Mouse (Mus musculus): ENCODE results near the gene Skida1. TPM values are rescaled to one million over a fixed set of nuclear protein-coding genes. Genes with fewer than 3 reads are reported as not detected.

Gene Skida1
- polyA plus RNA-seq, 1 experiment from 2014 or later: 8.8 TPM

DNA sequence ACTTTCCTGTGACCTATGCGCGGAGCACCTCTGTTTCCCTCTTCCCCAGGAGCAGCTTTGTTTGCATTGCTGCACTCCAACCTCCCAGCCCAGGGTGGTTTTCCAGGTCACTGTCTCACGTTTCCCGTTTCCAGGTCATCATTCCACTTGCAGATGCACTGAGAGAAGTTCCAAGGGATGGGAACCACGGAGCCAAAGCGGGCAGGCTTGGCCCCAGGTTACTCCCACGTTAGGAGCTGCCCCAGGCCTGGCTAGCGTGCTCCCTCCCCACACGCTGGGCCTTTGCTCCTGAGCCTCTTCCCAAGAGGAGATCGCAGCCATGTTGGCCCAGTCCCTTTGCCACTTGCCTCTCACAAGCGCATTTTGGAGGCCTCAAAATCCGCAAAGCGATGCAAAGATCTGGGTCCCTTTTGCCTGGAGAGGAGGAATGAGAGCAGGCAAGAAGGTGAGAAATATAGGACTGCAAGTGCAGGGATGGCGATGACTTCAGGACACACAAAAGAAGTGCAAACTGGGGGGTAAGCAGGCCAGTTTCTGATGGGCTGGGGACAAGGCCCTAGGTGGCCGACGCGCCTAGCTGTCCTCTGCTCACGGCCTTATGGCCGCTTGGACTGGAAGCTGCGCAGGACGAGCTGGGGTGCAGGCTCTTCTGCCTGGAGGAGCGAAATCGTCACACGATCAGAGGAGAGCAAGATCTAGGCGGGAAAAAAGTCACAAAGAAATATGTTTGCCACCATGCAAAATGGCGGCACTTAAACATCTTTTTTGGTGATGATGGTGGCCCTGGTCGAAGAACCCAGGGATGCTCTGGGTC lies 8.3 kb downstream of the Skida1 start:
- ATAC-seq (ENCODE audit: low FRiP score, low TSS enrichment): peak; percentile 82
- peak overlapping the region; percentile 89 for H3K27ac ChIP-seq (ENCODE audit: low read length)
- peak overlapping the region; percentile 76 for H3K9ac ChIP-seq (replicated peaks; ENCODE audit: low read length)
- 36% methylated on average over 27 of the region's 27 CpGs for WGBS
- H3K9me3 ChIP-seq (ENCODE audit: low read length): no peaks in the 10 kb centered on the region
- H3K4me3 ChIP-seq (ENCODE audit: low read length): peak overlapping the region; percentile 16
- no peaks in the 10 kb centered on the region for H3K36me3 ChIP-seq (ENCODE audit: insufficient read depth, low read length)
- H3K27me3 ChIP-seq (ENCODE audit: insufficient read depth, low read length): no peaks in the 10 kb centered on the region
- H3K4me1 ChIP-seq (ENCODE audit: insufficient read depth, low read length): peaks cover 63% of the 10 kb centered on the region
- peak overlapping the region; percentile 53 for H3K4me2 ChIP-seq (replicated peaks; ENCODE audit: low read depth, low read length)

DNA sequence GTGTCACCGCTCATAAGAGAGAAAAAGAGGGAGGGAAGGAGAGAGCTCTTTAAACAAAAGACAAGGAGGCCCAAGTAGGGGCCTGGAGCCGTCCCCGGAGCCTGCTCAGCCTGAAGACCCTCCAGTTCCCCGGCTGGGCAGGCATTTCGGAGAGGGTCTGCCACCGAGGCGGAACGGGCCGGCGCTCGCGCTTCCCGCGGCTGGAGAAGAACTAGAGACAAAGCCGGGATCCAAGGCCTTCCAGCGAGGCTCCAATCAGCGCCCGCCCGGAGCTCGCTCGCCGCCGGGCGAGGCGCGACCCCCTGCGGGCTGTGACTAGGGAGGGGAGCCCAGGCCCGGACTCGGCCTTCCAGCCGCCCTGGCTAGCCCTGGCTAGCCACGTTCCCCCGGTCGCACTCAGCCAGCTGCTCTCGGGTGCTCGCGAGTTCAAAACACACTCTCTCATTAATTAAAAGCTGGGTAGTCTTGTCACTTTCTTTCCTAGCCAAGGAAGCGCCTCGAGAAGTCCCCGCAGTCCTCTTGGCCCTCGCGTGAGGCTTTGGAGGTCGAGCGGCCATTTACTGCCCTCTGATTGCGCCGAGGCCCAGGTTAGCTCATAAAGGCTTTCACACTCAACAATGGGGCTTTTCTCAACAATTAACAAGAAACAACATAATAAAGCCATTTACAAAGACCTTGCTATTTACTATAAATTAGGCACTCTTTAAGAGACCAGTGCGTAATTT lies 9.1 kb downstream of the Skida1 start:
- peak; percentile 64 for ATAC-seq (ENCODE audit: low FRiP score, low TSS enrichment)
- H3K36me3 ChIP-seq (ENCODE audit: insufficient read depth, low read length): no peaks in the 10 kb centered on the region
- no peaks in the 10 kb centered on the region for H3K9me3 ChIP-seq (ENCODE audit: low read length)
- peak overlapping the region; percentile 53 for H3K4me2 ChIP-seq (replicated peaks; ENCODE audit: low read depth, low read length)
- H3K4me3 ChIP-seq (ENCODE audit: low read length): peak overlapping the region; percentile 24
- H3K27me3 ChIP-seq (ENCODE audit: insufficient read depth, low read length): no peaks in the 10 kb centered on the region
- H3K4me1 ChIP-seq (ENCODE audit: insufficient read depth, low read length): peaks cover 60% of the 10 kb centered on the region
- 10% methylated on average over 46 of the region's 46 CpGs for WGBS
- H3K27ac ChIP-seq (ENCODE audit: low read length): peak overlapping the region; percentile 89
- H3K9ac ChIP-seq (replicated peaks; ENCODE audit: low read length): peak overlapping the region; percentile 76

- ATAC-seq (ENCODE audit: low FRiP score, low TSS enrichment): no peak
- Histone ChIP-seq H3K9ac (replicated peaks; ENCODE audit: low read length) (peak overlapping the region; percentile 76), H3K27me3 (ENCODE audit: insufficient read depth, low read length) (no peaks in the 10 kb centered on the region), H3K27ac (ENCODE audit: low read length) (peak overlapping the region; percentile 17), H3K9me3 (ENCODE audit: low read length) (no peaks in the 10 kb centered on the region), H3K36me3 (ENCODE audit: insufficient read depth, low read length) (no peaks in the 10 kb centered on the region), H3K4me3 (ENCODE audit: low read length) (no peak overlapping the region), H3K4me1 (ENCODE audit: insufficient read depth, low read length) (peaks cover 64% of the 10 kb centered on the region), H3K4me2 (replicated peaks; ENCODE audit: low read depth, low read length) (no peak overlapping the region)
- WGBS: 56% methylated on average over 10 of the region's 10 CpGs
Observed at GRCm38 (mm10) chr2:18038895-18039371, 9.9 kb downstream of the Skida1 start.

DNA sequence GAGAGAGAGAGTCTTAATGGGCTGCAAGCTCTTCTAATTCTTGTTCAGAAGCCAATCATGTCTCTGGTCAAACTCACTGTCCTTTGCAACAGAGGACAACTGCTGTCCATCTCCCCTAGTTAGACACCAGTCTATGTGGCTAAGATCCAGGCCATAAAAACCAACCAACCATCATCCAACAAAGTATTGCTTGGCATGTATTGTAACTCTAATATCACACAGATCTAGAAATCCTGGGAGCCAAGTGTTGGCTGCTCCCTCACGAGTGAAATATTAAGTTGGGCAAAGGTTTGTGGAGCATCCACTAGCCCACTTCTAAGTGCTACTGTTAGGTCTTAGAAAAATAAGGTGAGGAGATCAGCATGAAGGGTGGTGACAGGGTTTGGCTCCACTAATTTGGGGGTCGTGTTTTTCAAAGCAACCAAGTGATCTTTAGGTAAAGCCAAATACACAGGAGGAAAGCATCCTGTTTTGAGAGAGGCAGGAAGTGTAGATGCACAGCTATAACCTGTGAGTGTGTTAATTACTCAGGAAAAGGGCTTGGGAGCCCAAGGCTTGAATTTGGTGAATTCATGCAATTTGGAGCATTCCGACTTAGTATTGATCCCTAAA lies 10.6 kb downstream of the Skida1 start:
- H3K9ac ChIP-seq (replicated peaks; ENCODE audit: low read length): no peak overlapping the region
- H3K27me3 ChIP-seq (ENCODE audit: insufficient read depth, low read length): no peaks in the 10 kb centered on the region
- 43% methylated on average over 3 of the region's 3 CpGs for WGBS
- no peak for ATAC-seq (ENCODE audit: low FRiP score, low TSS enrichment)
- H3K36me3 ChIP-seq (ENCODE audit: insufficient read depth, low read length): no peaks in the 10 kb centered on the region
- no peaks in the 10 kb centered on the region for H3K9me3 ChIP-seq (ENCODE audit: low read length)
- H3K4me1 ChIP-seq (ENCODE audit: insufficient read depth, low read length): peaks cover 66% of the 10 kb centered on the region
- H3K4me2 ChIP-seq (replicated peaks; ENCODE audit: low read depth, low read length): no peak overlapping the region
- H3K27ac ChIP-seq (ENCODE audit: low read length): no peak overlapping the region; the same call in 1 of the 2 replicates
- H3K4me3 ChIP-seq (ENCODE audit: low read length): no peak overlapping the region

DNA sequence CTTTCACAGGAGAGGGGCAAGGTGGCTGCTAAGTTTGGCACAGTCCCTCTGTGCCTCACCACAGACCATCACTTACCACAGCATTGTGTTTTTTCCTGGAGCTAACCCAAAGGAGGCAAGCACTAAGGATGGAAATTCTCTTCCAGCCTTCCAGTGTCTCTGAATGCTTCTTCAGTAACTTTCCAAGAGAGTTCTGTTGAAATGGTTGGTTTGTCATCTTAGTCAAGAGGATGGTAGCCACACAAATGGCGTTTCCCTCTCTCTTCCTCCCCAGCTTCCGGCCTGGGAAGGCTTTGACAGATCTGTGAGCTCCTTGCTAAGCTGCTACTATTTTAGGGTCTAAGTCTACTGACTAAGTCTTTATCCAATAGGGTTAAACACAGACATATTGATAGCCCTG lies 11.4 kb downstream of the Skida1 start, which contains the start of gene A930004D18Rik:
TSS of gene A930004D18Rik (minus strand) at position 247 of the 400 bp plus-strand sequence.
- no peak within 1 kb of the TSS for H3K9ac ChIP-seq (replicated peaks; ENCODE audit: low read length)
- H3K4me3 ChIP-seq (ENCODE audit: low read length): no peak within 1 kb of the TSS
- no peak within 1 kb of the TSS; the same call in 1 of the 2 replicates for H3K27ac ChIP-seq (ENCODE audit: low read length)
- no peaks in the 10 kb centered on the region for H3K9me3 ChIP-seq (ENCODE audit: low read length)
- no peaks in the 10 kb centered on the region for H3K27me3 ChIP-seq (ENCODE audit: insufficient read depth, low read length)
- peaks cover 66% of the 10 kb centered on the region for H3K4me1 ChIP-seq (ENCODE audit: insufficient read depth, low read length)
- ATAC-seq (ENCODE audit: low FRiP score, low TSS enrichment): no peak
- no peak within 1 kb of the TSS for H3K4me2 ChIP-seq (replicated peaks; ENCODE audit: low read depth, low read length)
- 74% methylated on average over 2 of the region's 2 CpGs for WGBS
- no peaks in the 10 kb centered on the region for H3K36me3 ChIP-seq (ENCODE audit: insufficient read depth, low read length)

DNA sequence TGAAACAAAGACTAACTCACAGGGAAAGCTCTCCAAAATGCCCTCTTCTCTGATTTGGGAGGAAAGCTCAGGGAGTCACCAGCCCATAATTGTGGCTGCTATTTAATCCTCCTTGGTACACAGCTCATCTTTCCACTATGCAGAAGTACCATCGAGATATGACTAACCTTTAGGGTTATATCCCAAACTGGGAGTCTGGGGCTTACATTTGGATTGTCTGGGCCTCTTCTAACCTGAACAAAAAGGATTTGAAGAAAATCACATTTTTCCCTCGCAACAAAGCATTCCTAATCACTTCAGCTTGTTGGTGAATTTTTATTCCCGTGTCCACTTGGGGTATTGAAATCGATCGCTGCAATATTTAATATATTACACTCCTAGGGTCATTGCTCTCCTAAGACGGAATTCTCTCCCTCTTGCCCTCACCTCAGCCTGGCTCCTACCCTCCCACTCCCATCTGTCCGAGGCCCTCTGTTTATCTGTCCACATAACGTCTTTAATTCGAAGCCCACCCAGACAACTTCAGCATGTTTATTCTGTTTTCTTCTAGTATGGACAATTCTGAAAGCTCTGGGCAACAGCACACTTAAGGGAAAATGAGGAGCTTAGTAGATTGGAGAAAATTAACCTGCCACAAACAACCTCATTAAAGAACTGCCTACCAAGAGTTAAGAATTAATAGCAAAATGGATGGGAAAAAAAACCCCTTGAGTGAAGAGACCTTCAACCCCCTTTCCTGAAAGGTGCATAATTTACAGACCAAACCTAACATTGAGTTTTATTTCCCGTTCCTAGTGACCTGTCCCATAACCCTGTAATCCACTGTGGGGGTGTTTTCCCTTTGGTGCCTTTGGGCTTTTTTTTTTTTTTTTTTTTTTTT lies 14.2 kb downstream of the Skida1 start:
- Histone ChIP-seq H3K9me3 (ENCODE audit: low read length) (no peaks in the 10 kb centered on the region), H3K4me3 (ENCODE audit: low read length) (no peak overlapping the region), H3K4me2 (replicated peaks; ENCODE audit: low read depth, low read length) (no peak overlapping the region), H3K36me3 (ENCODE audit: insufficient read depth, low read length) (no peaks in the 10 kb centered on the region), H3K27ac (ENCODE audit: low read length) (peak overlapping the region; percentile 57; the same call in 1 of the 2 replicates), H3K27me3 (ENCODE audit: insufficient read depth, low read length) (no peaks in the 10 kb centered on the region), H3K4me1 (ENCODE audit: insufficient read depth, low read length) (peaks cover 62% of the 10 kb centered on the region), H3K9ac (replicated peaks; ENCODE audit: low read length) (no peak overlapping the region)
- WGBS: 40% methylated on average over 10 of the region's 10 CpGs
- no peak for ATAC-seq (ENCODE audit: low FRiP score, low TSS enrichment)

GRCm38 (mm10) chr2:18033166-18034108 lies 15.4 kb downstream of the Skida1 start:
- ATAC-seq (ENCODE audit: low FRiP score, low TSS enrichment): no peak
- H3K36me3 ChIP-seq (ENCODE audit: insufficient read depth, low read length): no peaks in the 10 kb centered on the region
- no peaks in the 10 kb centered on the region for H3K9me3 ChIP-seq (ENCODE audit: low read length)
- H3K4me3 ChIP-seq (ENCODE audit: low read length): no peak overlapping the region
- H3K4me2 ChIP-seq (replicated peaks; ENCODE audit: low read depth, low read length): no peak overlapping the region
- peaks cover 54% of the 10 kb centered on the region for H3K4me1 ChIP-seq (ENCODE audit: insufficient read depth, low read length)
- H3K27me3 ChIP-seq (ENCODE audit: insufficient read depth, low read length): no peaks in the 10 kb centered on the region
- H3K27ac ChIP-seq (ENCODE audit: low read length): peak overlapping the region; percentile 5; the same call in 1 of the 2 replicates
- H3K9ac ChIP-seq (replicated peaks; ENCODE audit: low read length): peak overlapping the region; percentile 36; the same call in 1 of the 2 replicates
- WGBS: 61% methylated on average over 10 of the region's 10 CpGs

DNA sequence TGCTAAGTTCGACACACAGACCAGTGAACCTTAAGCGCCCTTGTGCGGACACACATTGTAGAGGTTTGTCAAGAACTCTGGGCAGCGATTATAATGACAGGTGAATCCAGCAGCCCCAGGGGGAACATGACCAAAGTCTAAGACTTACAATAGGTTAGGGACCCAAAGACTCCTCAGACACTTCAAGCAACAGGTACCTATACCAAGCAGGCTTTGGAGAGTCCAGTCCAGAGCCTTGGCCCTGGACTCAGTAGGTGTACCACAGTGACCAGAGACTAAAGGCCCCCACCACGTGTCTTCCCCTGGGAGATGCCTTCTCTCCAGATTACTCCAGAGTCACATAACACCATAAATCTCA lies 16.3 kb downstream of the Skida1 start:
- Histone ChIP-seq H3K4me2 (replicated peaks; ENCODE audit: low read depth, low read length) (peak overlapping the region; percentile 73; the same call in 1 of the 2 replicates), H3K36me3 (ENCODE audit: insufficient read depth, low read length) (no peaks in the 10 kb centered on the region), H3K9me3 (ENCODE audit: low read length) (no peaks in the 10 kb centered on the region), H3K9ac (replicated peaks; ENCODE audit: low read length) (peak overlapping the region; percentile 78), H3K27me3 (ENCODE audit: insufficient read depth, low read length) (no peaks in the 10 kb centered on the region), H3K4me3 (ENCODE audit: low read length) (no peak overlapping the region; the same call in 1 of the 2 replicates), H3K27ac (ENCODE audit: low read length) (peak overlapping the region; percentile 84), H3K4me1 (ENCODE audit: insufficient read depth, low read length) (peaks cover 47% of the 10 kb centered on the region)
- 55% methylated on average over 5 of the region's 5 CpGs for WGBS
- no peak for ATAC-seq (ENCODE audit: low FRiP score, low TSS enrichment)
